Mouse (Mus musculus) spleen, adult 2 months (tissue): ENCODE measurements at regions not wholly inside any gene's neighbourhood (a gene's known extent, or its start where the extent isn't known, plus 50 kb on each side); places are given as distances from the start of the nearest gene placed in this dataset.

Experiments
- CTCF ChIP-seq: fragments of 200-500 bp; IDR thresholded peaks from 2 replicates; pipeline ENCODE4 v1.5.1; 2011; ENCODE audit warnings: mild to moderate bottlenecking, inconsistent platforms; ENCODE audit not compliant: insufficient read depth, insufficient read length, insufficient replicate concordance; ENCODE audit errors: extremely low read depth
- POLR2A ChIP-seq: fragments of 200-500 bp; IDR thresholded peaks from 2 replicates; pipeline ENCODE4 v1.6.1; 2011; ENCODE audit warnings: low read depth, low read length, inconsistent platforms

- TF ChIP-seq CTCF (no peak), POLR2A (no peak)
These were observed 234.9 kb upstream of the Vmn1r3 start for GRCm38 (mm10) chr4:3419920-3420499.
